Mouse (Mus musculus) forebrain, embryonic 14.5 days (tissue): Measurements from ENCODE around the gene Zfp651. TPM values are rescaled to one million over a fixed set of nuclear protein-coding genes. Genes with fewer than 3 reads are reported as not detected.

Experiments used
- ATAC-seq: fragments of 200-750 bp; cut with Nextera tagmentation; 2 replicates; pipeline ENCODE4 v1.8.0; 2017; ENCODE audit warnings: mild to moderate bottlenecking, moderate library complexity
- DNase-seq: peaks from one replicate; pipeline ENCODE4 v3.0.0-alpha.2; 2015; ENCODE audit warnings: low spot score
- H3K27ac ChIP-seq: fragments of 300-500 bp; sonication (generic); 2 replicates; pipeline ENCODE4 v1.5.1; 2014; ENCODE audit warnings: low read depth, mild to moderate bottlenecking, control low read depth, low read length, moderate library complexity
- H3K27me3 ChIP-seq: fragments of 300-500 bp; sonication (generic); replicated peaks from 2 replicates; pipeline ENCODE4 v1.6.1; 2014; ENCODE audit warnings: low read length, control low read depth, mixed read lengths; ENCODE audit not compliant: control insufficient read depth, insufficient read depth
- H3K36me3 ChIP-seq: fragments of 300-500 bp; sonication (generic); 2 replicates; pipeline ENCODE4 v1.6.1; 2014; ENCODE audit warnings: low read length, control low read depth; ENCODE audit not compliant: control insufficient read depth, insufficient read depth
- H3K4me1 ChIP-seq: fragments of 300-500 bp; sonication (generic); 2 replicates; pipeline ENCODE4 v1.6.1; 2014; ENCODE audit warnings: antibody characterized with exemption, low read length, control low read depth; ENCODE audit not compliant: control insufficient read depth, insufficient read depth
- H3K4me2 ChIP-seq: fragments of 300-500 bp; sonication (generic); 2 replicates; pipeline ENCODE4 v1.6.1; 2014; ENCODE audit warnings: mild to moderate bottlenecking, control low read depth, low read length
- H3K4me3 ChIP-seq: fragments of 300-500 bp; sonication (generic); 2 replicates; pipeline ENCODE4 v1.5.1; 2014; ENCODE audit warnings: low read depth, low read length, control low read depth
- H3K9ac ChIP-seq: fragments of 300-500 bp; sonication (generic); 2 replicates; pipeline ENCODE4 v1.6.1; 2014; ENCODE audit warnings: mild to moderate bottlenecking, low read length, control low read depth, moderate library complexity
- H3K9me3 ChIP-seq: fragments of 300-500 bp; sonication (generic); replicated peaks from 2 replicates; pipeline ENCODE4 v1.6.1; 2016; ENCODE audit warnings: low read length, control low read depth, mixed read lengths; ENCODE audit not compliant: control insufficient read depth
- WGBS: fragments of 180-500 bp; shearing (Covaris S2); extraction: QIAGEN DNeasy Blood & Tissue Kit; methylation state at CpG from one replicate; pipeline ENCODE4 v1.1.7; 2014; 5-methylcytosine and 5-hydroxymethylcytosine counted together
- polyA plus RNA-seq: library from polyadenylated mRNA; unstranded; fragments of >200 nt; fragmentation: Nextera tagmentation; extraction: Ambion mirVana; gene quantifications from 2 replicates; pipeline ENCODE4 v1.2.1, GENCODE M21; 2014

The Zfp651 gene
- polyA plus RNA-seq, 1 experiment from 2014 or later = 7.4 TPM

DNA sequence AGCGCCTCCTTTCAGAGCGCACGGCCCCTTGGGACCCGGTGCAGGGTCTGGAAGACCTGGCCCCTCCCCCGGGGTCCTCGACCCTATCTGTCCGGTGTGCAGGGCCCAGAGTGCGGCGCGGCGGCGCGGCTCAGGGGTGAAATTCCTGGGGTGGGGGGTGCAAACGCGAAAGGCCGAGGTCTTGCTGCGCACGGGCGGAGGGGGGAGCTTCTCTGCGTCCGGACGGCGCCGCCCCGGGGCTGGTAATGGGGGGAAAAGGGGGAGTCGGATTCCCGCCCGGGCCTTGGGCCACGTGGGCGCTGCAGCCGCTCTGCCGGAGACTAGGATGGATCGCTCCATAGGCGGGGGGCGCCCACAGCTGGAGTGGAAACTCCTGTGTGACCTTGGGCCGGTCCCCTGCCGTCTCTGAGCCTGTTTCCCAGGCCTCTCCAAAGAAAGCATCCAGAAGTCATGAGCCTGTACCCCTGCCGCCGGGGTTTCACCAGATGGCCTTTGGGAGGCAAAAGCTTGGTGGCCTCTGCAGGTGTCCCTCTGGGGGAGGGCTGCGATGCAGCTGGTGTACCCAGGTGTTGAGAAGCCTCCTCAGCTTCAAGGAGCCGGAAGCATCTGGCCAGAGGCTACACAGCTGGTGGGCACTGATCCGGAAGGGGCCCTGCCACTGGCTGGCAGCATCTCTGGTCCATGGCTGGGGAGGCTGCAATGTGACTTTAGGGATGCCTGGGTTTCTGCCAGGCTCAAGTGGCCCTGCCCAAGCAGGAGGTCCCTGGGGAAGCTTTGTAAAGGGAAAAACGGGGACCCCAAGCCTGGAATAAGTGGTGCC, 1.4 kb downstream of the Zfp651 start:
- peak; percentile 48 for ATAC-seq
- H3K36me3 ChIP-seq = peaks cover 44% of the 10 kb centered on the region

DNA sequence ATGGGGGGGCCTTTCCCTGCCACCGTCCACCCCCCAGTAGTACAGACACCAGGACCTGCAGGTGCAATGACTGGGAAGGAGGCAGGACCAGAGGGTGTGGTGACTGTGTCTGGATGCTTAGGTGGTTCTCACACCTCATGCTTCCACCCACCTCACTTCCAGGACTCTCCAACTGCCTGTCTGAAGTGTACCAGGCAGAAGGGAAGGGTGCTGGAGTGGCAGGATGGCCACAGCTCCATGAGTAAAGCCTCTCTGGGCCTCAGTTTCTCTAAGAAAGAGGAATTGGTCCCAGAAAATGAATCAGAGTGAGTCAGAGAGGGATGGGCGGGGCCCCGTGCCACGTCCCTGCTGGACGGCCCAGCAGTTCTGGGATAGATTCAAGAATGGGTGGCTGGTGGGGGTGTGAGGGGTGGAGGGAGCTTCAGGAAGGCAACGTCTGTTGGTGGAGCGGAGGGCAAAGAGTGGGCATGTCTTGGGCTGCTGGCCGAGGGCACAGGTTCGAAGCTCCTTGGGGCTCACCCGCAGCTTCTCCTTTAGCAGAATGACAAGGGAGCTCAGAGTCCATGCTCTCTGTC, 2.0 kb downstream of the Zfp651 start:
- 54% methylated on average over 10 of the region's 10 CpGs for WGBS
- ATAC-seq (no peak), DNase-seq (no peak)
- Histone ChIP-seq H3K27ac (no peak overlapping the region), H3K4me1 (peaks cover 12% of the 10 kb centered on the region), H3K27me3 (no peaks in the 10 kb centered on the region), H3K36me3 (peaks cover 43% of the 10 kb centered on the region), H3K4me2 (peak overlapping the region; percentile 97), H3K9me3 (no peaks in the 10 kb centered on the region), H3K9ac (peak overlapping the region; percentile 96), H3K4me3 (peak overlapping the region; percentile 86)

More for the DNA sequence above, 1.4 kb downstream of the Zfp651 start:
- Histone ChIP-seq H3K4me1 (peaks cover 12% of the 10 kb centered on the region), H3K4me2 (peak overlapping the region; percentile 97), H3K27ac (peak overlapping the region; percentile 77), H3K4me3 (peak overlapping the region; percentile 86), H3K9ac (peak overlapping the region; percentile 96), H3K9me3 (no peaks in the 10 kb centered on the region), H3K27me3 (no peaks in the 10 kb centered on the region)
- DNase-seq = peak; percentile 74
- WGBS = 2% methylated on average over 38 of the region's 43 CpGs

DNA sequence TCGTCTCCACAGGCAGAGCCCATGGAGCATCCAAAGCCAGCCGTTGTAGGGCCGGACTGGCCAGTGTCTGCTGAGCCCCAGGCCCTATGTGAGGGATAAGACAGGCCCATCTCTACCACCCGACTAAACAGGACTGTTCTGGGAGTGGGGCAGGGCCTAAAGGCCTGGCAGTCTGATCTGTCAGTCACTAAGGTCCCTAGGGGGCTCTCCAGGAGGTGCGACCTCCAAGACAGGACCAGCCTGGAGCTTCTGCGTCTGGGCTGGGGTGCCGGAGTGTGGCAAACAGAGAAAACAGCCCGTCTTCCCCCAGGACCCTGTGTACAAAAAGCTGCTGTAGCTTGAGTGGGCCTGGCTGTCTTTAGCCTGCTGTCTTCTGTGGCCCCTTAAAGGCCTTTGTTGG, 2.7 kb downstream of the Zfp651 start:
- Histone ChIP-seq H3K36me3 (peaks cover 45% of the 10 kb centered on the region), H3K9ac (no peak overlapping the region), H3K27me3 (no peaks in the 10 kb centered on the region), H3K4me1 (peaks cover 12% of the 10 kb centered on the region), H3K4me3 (no peak overlapping the region), H3K4me2 (no peak overlapping the region), H3K27ac (no peak overlapping the region), H3K9me3 (no peaks in the 10 kb centered on the region)
- ATAC-seq = no peak
- DNase-seq = no peak
- WGBS = 75% methylated on average over 8 of the region's 8 CpGs

DNA sequence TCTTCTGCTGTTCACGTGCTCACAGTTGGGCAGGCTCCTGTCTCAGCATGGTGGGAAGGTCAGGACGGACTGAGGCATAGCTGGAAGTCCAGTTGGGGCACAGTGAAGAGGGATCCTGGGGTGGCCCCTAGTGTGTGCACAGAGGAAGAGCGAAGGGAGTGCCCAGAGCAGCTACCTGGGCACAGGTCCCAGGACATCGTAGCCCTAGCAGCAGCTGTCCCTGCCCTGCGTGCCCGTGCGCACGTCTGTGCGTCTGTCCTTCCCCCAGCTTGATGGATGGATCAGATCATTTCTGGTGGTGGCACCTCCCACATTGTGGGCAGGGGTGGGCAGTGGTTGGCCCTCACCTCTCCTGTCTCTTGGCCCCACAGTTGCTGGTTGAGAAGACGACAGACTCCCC, 3.1 kb downstream of the Zfp651 start:
- no peak overlapping the region for H3K9ac ChIP-seq
- H3K4me3 ChIP-seq = no peak overlapping the region
- H3K4me1 ChIP-seq = peaks cover 12% of the 10 kb centered on the region
- WGBS = 88% methylated on average over 10 of the region's 10 CpGs
- H3K4me2 ChIP-seq = no peak overlapping the region
- no peaks in the 10 kb centered on the region for H3K27me3 ChIP-seq
- no peak for DNase-seq
- H3K27ac ChIP-seq = no peak overlapping the region
- H3K9me3 ChIP-seq = no peaks in the 10 kb centered on the region
- no peak for ATAC-seq
- peaks cover 47% of the 10 kb centered on the region for H3K36me3 ChIP-seq

DNA sequence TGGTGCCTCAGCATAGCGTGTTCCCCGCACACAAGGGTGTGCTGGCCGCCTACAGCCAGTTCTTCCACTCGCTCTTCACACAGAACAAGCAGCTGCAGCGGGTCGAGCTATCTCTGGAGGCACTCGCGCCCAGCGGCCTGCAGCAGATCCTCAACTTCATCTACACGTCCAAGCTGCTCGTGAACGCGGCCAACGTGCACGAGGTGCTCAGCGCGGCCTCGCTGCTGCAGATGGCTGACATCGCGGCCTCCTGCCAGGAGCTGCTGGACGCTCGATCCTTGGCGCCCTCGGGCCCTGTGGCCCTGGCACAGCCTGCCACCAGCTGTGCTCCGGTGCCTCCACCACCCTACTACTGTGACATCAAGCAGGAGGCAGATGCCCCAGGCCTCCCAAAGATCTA, 3.6 kb downstream of the Zfp651 start:
- Histone ChIP-seq H3K4me2 (no peak overlapping the region), H3K36me3 (peaks cover 52% of the 10 kb centered on the region), H3K9me3 (no peaks in the 10 kb centered on the region), H3K9ac (no peak overlapping the region), H3K4me1 (peaks cover 12% of the 10 kb centered on the region), H3K27me3 (no peaks in the 10 kb centered on the region), H3K27ac (no peak overlapping the region), H3K4me3 (no peak overlapping the region)
- ATAC-seq = no peak
- 95% methylated on average over 25 of the region's 25 CpGs for WGBS
- no peak for DNase-seq

DNA sequence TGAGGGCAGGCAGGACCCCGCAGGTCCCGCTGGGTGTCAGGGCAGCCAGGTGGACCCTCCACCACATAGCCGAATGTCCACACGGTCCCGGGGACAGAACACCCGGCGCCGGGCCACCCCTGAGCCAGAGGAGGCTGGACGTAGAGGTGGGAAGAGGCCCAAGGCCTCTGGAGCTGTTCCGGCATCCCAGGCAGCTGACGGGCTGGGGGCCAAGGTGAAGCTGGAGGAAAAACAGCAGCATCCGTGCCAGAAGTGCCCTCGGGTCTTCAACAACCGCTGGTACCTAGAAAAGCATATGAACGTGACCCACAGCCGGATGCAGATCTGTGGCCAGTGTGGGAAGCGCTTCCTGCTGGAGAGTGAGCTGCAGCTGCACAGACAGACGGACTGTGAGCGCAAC, 4.6 kb downstream of the Zfp651 start:
- H3K4me2 ChIP-seq = no peak overlapping the region
- peaks cover 61% of the 10 kb centered on the region for H3K36me3 ChIP-seq
- no peak for DNase-seq
- no peak overlapping the region for H3K4me3 ChIP-seq
- no peaks in the 10 kb centered on the region for H3K9me3 ChIP-seq
- no peaks in the 10 kb centered on the region for H3K27me3 ChIP-seq
- H3K9ac ChIP-seq = no peak overlapping the region; the same call in 1 of the 2 replicates
- H3K27ac ChIP-seq = no peak overlapping the region
- 91% methylated on average over 19 of the region's 19 CpGs for WGBS
- H3K4me1 ChIP-seq = peaks cover 11% of the 10 kb centered on the region
- ATAC-seq = no peak

DNA sequence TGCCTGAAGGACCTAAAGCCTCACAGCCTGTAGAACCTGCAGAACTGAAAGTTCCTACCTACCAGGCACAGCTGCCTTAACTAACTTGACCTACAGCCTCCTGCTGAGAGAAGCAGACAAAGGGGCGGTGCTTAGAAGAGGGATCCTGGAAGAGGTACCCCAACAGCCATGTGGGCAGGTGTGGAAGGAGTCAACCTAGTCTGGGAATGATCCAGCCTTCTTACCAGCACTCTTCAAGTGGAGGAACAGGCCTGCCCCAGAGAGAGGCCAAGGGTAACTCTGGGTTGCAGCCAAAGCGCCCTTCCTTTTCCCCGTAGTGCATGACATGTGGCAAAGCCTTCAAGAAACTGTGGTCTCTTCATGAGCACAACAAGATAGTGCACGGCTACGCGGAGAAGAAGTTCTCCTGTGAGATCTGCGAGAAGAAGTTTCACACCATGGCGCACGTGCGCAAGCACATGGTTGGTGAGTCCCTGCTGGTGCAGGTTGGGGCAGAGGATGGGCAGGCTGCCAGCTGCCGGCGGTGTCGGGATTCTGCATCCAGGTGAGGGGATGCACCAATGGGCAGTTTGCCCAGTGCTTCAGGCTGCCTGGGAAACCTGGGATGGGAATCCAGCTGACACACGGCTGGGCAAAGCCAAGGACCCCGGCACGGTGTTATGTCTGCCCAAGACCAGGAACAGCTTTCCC, 6.2 kb downstream of the Zfp651 start:
- Histone ChIP-seq H3K4me2 (no peak overlapping the region), H3K4me1 (peaks cover 7% of the 10 kb centered on the region), H3K27me3 (no peaks in the 10 kb centered on the region), H3K9me3 (no peaks in the 10 kb centered on the region), H3K36me3 (peaks cover 65% of the 10 kb centered on the region), H3K4me3 (no peak overlapping the region), H3K27ac (no peak overlapping the region), H3K9ac (no peak overlapping the region)
- no peak for ATAC-seq
- WGBS = 85% methylated on average over 16 of the region's 16 CpGs
- DNase-seq = no peak

DNA sequence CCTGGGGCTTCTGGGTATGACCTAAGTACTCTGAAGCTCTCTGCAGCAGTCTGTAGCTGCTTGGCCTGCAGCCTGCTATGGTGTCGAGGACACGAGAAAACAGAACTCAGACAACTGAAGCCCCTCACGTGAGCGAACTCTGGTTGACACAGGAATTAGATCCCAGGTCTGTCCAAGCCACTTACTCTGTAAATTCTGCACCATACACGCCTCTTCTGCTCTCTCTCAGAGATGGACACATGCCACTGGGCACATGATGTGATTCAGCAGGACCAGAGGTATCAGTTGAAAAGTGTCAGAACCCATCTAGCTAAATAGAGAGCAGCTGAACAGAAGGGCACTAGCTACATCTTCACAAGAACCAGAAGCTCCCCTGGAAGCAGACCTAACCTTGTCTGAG, 13.3 kb downstream of the Zfp651 start:
- Histone ChIP-seq H3K9me3 (no peaks in the 10 kb centered on the region), H3K4me1 (no peaks in the 10 kb centered on the region), H3K27ac (no peak overlapping the region), H3K4me3 (no peak overlapping the region), H3K4me2 (no peak overlapping the region), H3K9ac (no peak overlapping the region), H3K27me3 (peaks cover 11% of the 10 kb centered on the region), H3K36me3 (peaks cover 16% of the 10 kb centered on the region)
- WGBS = 76% methylated on average over 5 of the region's 5 CpGs
- ATAC-seq = no peak
- DNase-seq = no peak

DNA sequence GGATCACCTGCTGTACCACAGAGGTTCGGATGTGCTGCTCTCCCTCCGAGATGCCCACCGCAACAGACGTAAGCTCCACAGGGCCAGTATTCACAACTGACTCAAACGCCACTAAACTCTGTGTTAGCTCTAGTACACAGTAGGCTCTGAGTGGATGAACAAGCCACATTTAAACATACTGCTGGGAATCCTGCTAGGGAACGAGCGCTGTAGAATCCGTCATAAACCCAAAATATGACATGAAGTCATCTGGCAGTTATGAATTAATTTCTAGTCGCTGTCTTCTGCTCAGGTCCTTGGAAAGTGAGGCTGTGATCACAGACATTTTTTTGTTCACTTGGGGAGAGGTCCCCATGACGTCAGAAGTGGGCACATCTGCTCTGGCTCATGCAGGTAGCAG, 16.8 kb downstream of the Zfp651 start:
- ATAC-seq (no peak), DNase-seq (no peak)
- Histone ChIP-seq H3K4me2 (no peak overlapping the region), H3K9ac (no peak overlapping the region), H3K9me3 (no peaks in the 10 kb centered on the region), H3K4me3 (no peak overlapping the region), H3K36me3 (no peaks in the 10 kb centered on the region), H3K4me1 (no peaks in the 10 kb centered on the region), H3K27me3 (peaks cover 30% of the 10 kb centered on the region), H3K27ac (no peak overlapping the region)
- WGBS = 81% methylated on average over 10 of the region's 10 CpGs
